Mouse (Mus musculus) ovary, postnatal 14 days (tissue): Measurements from ENCODE around the gene Slc26a6.

ENCODE experiments used
- DNase-seq: peaks from one replicate; pipeline ENCODE4 v3.0.0; 2022; ENCODE audit warnings: low spot score

Slc26a6 gene

GRCm38 (mm10) chr9:108955846-108956245 lies 102.8 kb downstream of the Slc26a6 start:
- no peak for DNase-seq
